ENCODE assay signal across 9 mouse cellular contexts in genomic region chr13:37856537-37856936, GRCm38 (mm10).
DNase-seq lines count a peak whose midpoint lies in the region; ATAC-seq and TF ChIP-seq lines count a peak whose summit lies in the region.
"Had no signal": no experiment of that assay in that cellular context is flagged by ENCODE, and none has a peak within 500 bp of the region (broad histone marks: within the 10 kb centered on the region; RNA-seq: fewer than 3 reads in every experiment).

No protein-coding gene starts in this region.

- no peaks in the 10 kb centered on the region for H3K36me3 ChIP-seq in forebrain, embryonic 10.5 days (replicated peaks)
- H3K36me3 ChIP-seq in forebrain, embryonic 15.5 days = no peaks in the 10 kb centered on the region
- no peaks in the 10 kb centered on the region for H3K36me3 ChIP-seq in kidney, embryonic 15.5 days
- peaks cover 0 to 54% of the 10 kb centered on the region in 2 experiments; a peak in 2 of 4 replicates for H3K36me3 ChIP-seq in MEL (ENCODE audit: control insufficient read depth in 1 of 2, insufficient read depth in 2 of 2, low read length in 2 of 2)
- no peaks in the 10 kb centered on the region for H3K36me3 ChIP-seq in liver, embryonic 15.5 days (replicated peaks)
- no peaks in the 10 kb centered on the region for H3K36me3 ChIP-seq in thymus, adult 2 months (ENCODE audit: control insufficient read depth, insufficient read depth, low read length)

- no peak overlapping the region for H3K9ac ChIP-seq in forebrain, embryonic 15.5 days (replicated peaks)
- H3K9ac ChIP-seq in kidney, embryonic 15.5 days = no peak overlapping the region
- H3K9ac ChIP-seq in MEL (ENCODE audit: control insufficient read depth, low read depth, low read length, poor library complexity, severe bottlenecking) = peak overlapping the region; percentile 97
- peak overlapping the region; percentile 90 for H3K9ac ChIP-seq in liver, embryonic 15.5 days

- DNase-seq in forebrain, embryonic 10.5 days (ENCODE audit: extremely low spot score, low spot score) = no peak
- DNase-seq in kidney, adult 18-20 months = no peak
- DNase-seq in MEL (ENCODE audit: low read depth, low spot score) = peak; percentile 75
- no peak for DNase-seq in thymus, adult 2 months
- no peak for DNase-seq in left cerebral cortex, postnatal 25 days (ENCODE audit: low spot score in 2 of 2)
- DNase-seq: left cerebral cortex, postnatal 4 days had no signal

- H3K4me1 ChIP-seq in forebrain, embryonic 10.5 days = peaks cover 65% of the 10 kb centered on the region
- H3K4me1 ChIP-seq in forebrain, embryonic 15.5 days = peaks cover 24% of the 10 kb centered on the region
- peaks cover 75% of the 10 kb centered on the region for H3K4me1 ChIP-seq in kidney, embryonic 15.5 days
- H3K4me1 ChIP-seq in MEL (ENCODE audit: control insufficient read depth in 1 of 2, insufficient read depth in 2 of 2, low read length in 2 of 2) = peaks cover 41 to 42% of the 10 kb centered on the region in 2 experiments
- peaks cover 88% of the 10 kb centered on the region for H3K4me1 ChIP-seq in liver, embryonic 15.5 days (replicated peaks)
- peaks cover 29% of the 10 kb centered on the region for H3K4me1 ChIP-seq in thymus, adult 2 months (replicated peaks; ENCODE audit: control insufficient read depth, insufficient read depth, low read length)

- no peak for TF ChIP-seq RAD21 in MEL (IDR thresholded peaks at IDR 0.05; ENCODE audit: low read depth, low read length)

- intact Hi-C loops in left cerebral cortex, postnatal 25 days (cut with DNase I) = no loop called here

- 55% methylated on average over 2 of the region's 2 CpGs for WGBS in forebrain, embryonic 10.5 days
- WGBS in forebrain, embryonic 15.5 days = 62% methylated on average over 2 of the region's 2 CpGs
- 61% methylated on average over 2 of the region's 2 CpGs for WGBS in kidney, embryonic 15.5 days
- 13% methylated on average over 2 of the region's 2 CpGs for WGBS in liver, embryonic 15.5 days (ENCODE audit: insufficient replicate concordance)
- 77% methylated on average over 2 of the region's 2 CpGs for WGBS in thymus, adult 2 months

- H3K9me3 ChIP-seq in forebrain, embryonic 10.5 days = no peaks in the 10 kb centered on the region
- no peaks in the 10 kb centered on the region for H3K9me3 ChIP-seq in forebrain, embryonic 15.5 days
- H3K9me3 ChIP-seq in kidney, embryonic 15.5 days (replicated peaks) = no peaks in the 10 kb centered on the region
- no peaks in the 10 kb centered on the region for H3K9me3 ChIP-seq in MEL (replicated peaks; ENCODE audit: insufficient read depth, low read length)
- no peaks in the 10 kb centered on the region for H3K9me3 ChIP-seq in liver, embryonic 15.5 days (replicated peaks)

- no peak for TF ChIP-seq POLR2A in MEL (IDR thresholded peaks at IDR 0.05; ENCODE audit: control insufficient read depth in 1 of 2, insufficient read depth in 1 of 2, low read depth in 1 of 2, low read length in 2 of 2, poor library complexity in 1 of 2)
- no peak for TF ChIP-seq POLR2A in thymus, adult 2 months (IDR thresholded peaks at IDR 0.05; ENCODE audit: control insufficient read depth, extremely low read depth, insufficient read depth, low read length, poor library complexity)

- H3K4me3 ChIP-seq in forebrain, embryonic 10.5 days = 0 out of 2 replicates have a peak overlapping the region, but pooled peaks have one; percentile 63
- H3K4me3 ChIP-seq in forebrain, embryonic 15.5 days = no peak overlapping the region
- H3K4me3 ChIP-seq in kidney, embryonic 15.5 days (replicated peaks) = no peak overlapping the region
- peak overlapping the region; percentile 56 to 78 for H3K4me3 ChIP-seq in MEL (ENCODE audit: control insufficient read depth in 1 of 2, insufficient read depth in 1 of 2, low read depth in 2 of 2, low read length in 2 of 2)
- H3K4me3 ChIP-seq in liver, embryonic 15.5 days (replicated peaks) = peak overlapping the region; percentile 76
- H3K4me3 ChIP-seq in thymus, adult 2 months (ENCODE audit: control insufficient read depth, insufficient read depth, low read length) = no peak overlapping the region

- no peak for TF ChIP-seq CTCF in MEL (IDR thresholded peaks at IDR 0.05 in 2 of 3, conservative IDR thresholded peaks at IDR 0.05 in 1 of 3; ENCODE audit: control insufficient read depth in 1 of 3, insufficient read depth in 1 of 3, low read depth in 2 of 3, low read length in 3 of 3, poor library complexity in 1 of 3, severe bottlenecking in 1 of 3)
- TF ChIP-seq CTCF in thymus, adult 2 months (IDR thresholded peaks at IDR 0.05; ENCODE audit: borderline replicate concordance, control insufficient read depth, extremely low read depth, insufficient read depth, low read length, poor library complexity) = no peak

- H3K4me2 ChIP-seq in forebrain, embryonic 15.5 days (replicated peaks) = no peak overlapping the region
- H3K4me2 ChIP-seq in kidney, embryonic 15.5 days = 0 out of 2 replicates have a peak overlapping the region, but pooled peaks have one; percentile 94
- H3K4me2 ChIP-seq in liver, embryonic 15.5 days = peak overlapping the region; percentile 95

- H3K27ac ChIP-seq in forebrain, embryonic 10.5 days = no peak overlapping the region
- H3K27ac ChIP-seq in forebrain, embryonic 15.5 days (replicated peaks) = no peak overlapping the region
- peak overlapping the region; percentile 90 for H3K27ac ChIP-seq in kidney, embryonic 15.5 days
- H3K27ac ChIP-seq in MEL (ENCODE audit: control insufficient read depth, low read depth, low read length) = peak overlapping the region; percentile 78
- peak overlapping the region; percentile 96 for H3K27ac ChIP-seq in liver, embryonic 15.5 days (replicated peaks)
- no peak overlapping the region for H3K27ac ChIP-seq in thymus, adult 2 months (ENCODE audit: control insufficient read depth, insufficient read depth, low read length)

- peaks cover 32% of the 10 kb centered on the region for H3K27me3 ChIP-seq in forebrain, embryonic 10.5 days (ENCODE audit: poor library complexity, severe bottlenecking)
- 0 out of 2 replicates have a peak, but pooled peaks cover 5% of the 10 kb centered on the region for H3K27me3 ChIP-seq in forebrain, embryonic 15.5 days
- no peaks in the 10 kb centered on the region for H3K27me3 ChIP-seq in kidney, embryonic 15.5 days
- no peaks in the 10 kb centered on the region for H3K27me3 ChIP-seq in MEL (ENCODE audit: control insufficient read depth in 1 of 2, insufficient read depth in 2 of 2, low read length in 2 of 2)
- H3K27me3 ChIP-seq in liver, embryonic 15.5 days = no peaks in the 10 kb centered on the region
- no peaks in the 10 kb centered on the region for H3K27me3 ChIP-seq in thymus, adult 2 months (ENCODE audit: control insufficient read depth, insufficient read depth, low read length)

- TF ChIP-seq EP300 in MEL (IDR thresholded peaks at IDR 0.05; ENCODE audit: low read depth in 1 of 2, low read length in 2 of 2) = peak; percentile 82 to 94

- ATAC-seq in forebrain, embryonic 15.5 days (replicated peaks) = no peak
- no peak for ATAC-seq in kidney, embryonic 15.5 days (replicated peaks; ENCODE audit: low FRiP score)
- no peak for ATAC-seq in liver, embryonic 15.5 days (ENCODE audit: insufficient read depth)

- peaks cover 33% of the 10 kb centered on the region for H3K79me2 ChIP-seq in MEL (ENCODE audit: control insufficient read depth, insufficient read depth, low read length, poor library complexity)

TF ChIP-seq in MEL, 35 proteins besides CTCF, POLR2A, EP300 and RAD21 (continues in another document):
- TF ChIP-seq NRF1 (IDR thresholded peaks at IDR 0.05; ENCODE audit: insufficient read depth, low read depth, low read length, poor library complexity, severe bottlenecking) = no peak
- TF ChIP-seq MXI1 (IDR thresholded peaks at IDR 0.05; ENCODE audit: low read depth, low read length) = no peak
- TF ChIP-seq SMC3 (IDR thresholded peaks at IDR 0.05; ENCODE audit: low read depth, low read length) = no peak
- TF ChIP-seq E2F4 (IDR thresholded peaks at IDR 0.05; ENCODE audit: borderline replicate concordance, low read depth, low read length) = no peak
- no peak for TF ChIP-seq KAT2A (conservative IDR thresholded peaks at IDR 0.05; ENCODE audit: low read depth, low read length)
- peak; percentile 75 for TF ChIP-seq GATA1 (IDR thresholded peaks at IDR 0.05; ENCODE audit: low read depth, low read length)
- peak; percentile 69 for TF ChIP-seq TAL1 (IDR thresholded peaks at IDR 0.05; ENCODE audit: low read length)
- TF ChIP-seq POLR2AphosphoS2 (IDR thresholded peaks at IDR 0.05; ENCODE audit: low read length) = no peak
- TF ChIP-seq MAFK (IDR thresholded peaks at IDR 0.05; ENCODE audit: borderline replicate concordance, low read depth, low read length) = no peak
- TF ChIP-seq ZNF384 (IDR thresholded peaks at IDR 0.05; ENCODE audit: low read depth, low read length) = peak; percentile 92
- 0 out of 2 replicates have a peak, but pooled peaks have one; percentile 73 for TF ChIP-seq MAZ (IDR thresholded peaks at IDR 0.05; ENCODE audit: low read depth, low read length)
- TF ChIP-seq RCOR1 (IDR thresholded peaks at IDR 0.05; ENCODE audit: low read depth, low read length) = peak; percentile 63
- no peak for TF ChIP-seq UBTF (IDR thresholded peaks at IDR 0.05; ENCODE audit: borderline replicate concordance, insufficient read depth, low read depth, low read length)
- TF ChIP-seq ELF1 (IDR thresholded peaks at IDR 0.05; ENCODE audit: low read depth, low read length) = no peak
- peak; percentile 37; the same call in 1 of the 2 replicates for TF ChIP-seq MYC (IDR thresholded peaks at IDR 0.05; ENCODE audit: low read depth, low read length)
- TF ChIP-seq MYB (IDR thresholded peaks at IDR 0.05; ENCODE audit: low read depth, low read length) = peak; percentile 78
- no peak; the same call in 1 of the 2 replicates for TF ChIP-seq HCFC1 (IDR thresholded peaks at IDR 0.05; ENCODE audit: low read depth, low read length)
- TF ChIP-seq NELFE (IDR thresholded peaks at IDR 0.05; ENCODE audit: low read depth, low read length) = 0 out of 2 replicates have a peak, but pooled peaks have one; percentile 33
- peak; percentile 85 for TF ChIP-seq TCF12 (IDR thresholded peaks at IDR 0.05; ENCODE audit: low read depth, low read length)
- TF ChIP-seq ZC3H11A (IDR thresholded peaks at IDR 0.05; ENCODE audit: low read depth, low read length) = no peak
- 0 out of 2 replicates have a peak, but pooled peaks have one; percentile 23 for TF ChIP-seq CHD1 (IDR thresholded peaks at IDR 0.05; ENCODE audit: low read depth, low read length)
- TF ChIP-seq CHD2 (IDR thresholded peaks at IDR 0.05; ENCODE audit: low read length) = no peak
- no peak for TF ChIP-seq USF1 (IDR thresholded peaks at IDR 0.05; ENCODE audit: low read depth, low read length)
- no peak for TF ChIP-seq MAX (IDR thresholded peaks at IDR 0.05; ENCODE audit: low read length)
- no peak for TF ChIP-seq MEF2A (IDR thresholded peaks at IDR 0.05; ENCODE audit: extremely low read depth, insufficient replicate concordance, low read depth, low read length, poor library complexity, severe bottlenecking)
- peak; percentile 74; the same call in 1 of the 2 replicates for TF ChIP-seq ETS1 (IDR thresholded peaks at IDR 0.05; ENCODE audit: low read depth, low read length)

Comparison
In these comparisons a context has a peak if more than half of its experiments do, and no peak if none do; other contexts are left out.
1. H3K4me3 ChIP-seq: peak in forebrain, embryonic 10.5 days (single experiment), MEL (2 of 2) and liver, embryonic 15.5 days (single experiment); none in forebrain, embryonic 15.5 days (single experiment), kidney, embryonic 15.5 days (single experiment) and thymus, adult 2 months (single experiment).
2. H3K27ac ChIP-seq: peak in kidney, embryonic 15.5 days (single experiment), MEL (single experiment) and liver, embryonic 15.5 days (single experiment); none in forebrain, embryonic 10.5 days (single experiment), forebrain, embryonic 15.5 days (single experiment) and thymus, adult 2 months (single experiment).
3. H3K9ac ChIP-seq: peak in MEL (single experiment) and liver, embryonic 15.5 days (single experiment); none in forebrain, embryonic 15.5 days (single experiment) and kidney, embryonic 15.5 days (single experiment).